Mouse (Mus musculus): ENCODE results near the gene 9930021J03Rik.

Gene 9930021J03Rik

DNA sequence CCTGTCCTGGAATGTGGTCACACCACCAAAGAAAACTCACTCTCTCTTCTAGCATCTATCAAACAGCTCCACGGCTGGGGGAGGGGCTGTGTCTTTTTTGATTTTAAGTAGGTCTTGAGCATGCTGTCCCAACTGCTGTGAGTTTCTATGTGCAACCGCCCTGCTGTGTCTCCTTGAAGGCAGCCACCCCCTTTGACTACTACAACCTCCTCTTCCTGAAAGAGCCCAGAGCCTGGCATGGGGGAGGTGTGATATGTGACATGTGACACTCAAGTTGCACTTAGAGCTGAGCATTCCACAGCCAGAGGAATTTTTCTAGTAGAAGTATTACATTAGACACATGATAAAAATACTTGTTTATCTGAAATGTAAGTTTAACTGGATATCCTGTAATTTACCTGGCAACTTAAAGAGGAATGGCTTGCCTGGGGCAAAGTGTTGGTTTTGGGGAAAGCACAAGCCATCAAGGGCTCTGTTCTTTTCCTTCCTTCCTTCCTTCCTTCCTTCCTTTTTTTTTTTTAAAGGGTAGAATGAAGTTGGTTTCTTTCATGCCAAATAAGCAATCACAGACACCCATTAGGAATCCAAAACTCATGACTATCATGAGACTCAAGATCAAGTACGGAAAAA lies 108.4 kb downstream of the 9930021J03Rik start, which contains the start of gene Mlana:
Mlana (plus strand) TSS at position 580 of the 630 bp plus-strand sequence.
- in situ Hi-C loops (cut with MboI, MseI), result no loop called here

- in situ Hi-C loops (cut with MboI, MseI), result no loop called here
These were observed 108.9 kb downstream of the 9930021J03Rik start for GRCm38 (mm10) chr19:29696840-29697239.

DNA sequence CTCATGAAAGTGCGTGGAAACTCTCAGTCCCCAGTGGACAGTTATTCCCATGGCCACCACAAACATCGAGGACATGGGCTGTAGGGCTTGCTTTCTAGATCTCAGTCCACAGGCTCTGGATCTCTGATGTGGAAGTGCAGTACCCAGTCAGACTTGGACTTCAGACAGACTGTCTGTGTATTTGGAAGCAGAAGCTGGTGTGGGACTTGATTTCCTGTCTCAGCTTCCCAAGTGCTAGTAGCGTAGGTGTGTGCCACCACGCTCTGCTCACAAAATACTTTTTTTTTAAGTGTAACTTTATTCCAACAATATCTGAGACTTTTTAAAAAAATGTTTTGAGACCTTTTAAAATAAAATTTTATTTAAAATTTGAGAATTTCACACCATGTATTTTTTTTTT lies 109.5 kb downstream of the 9930021J03Rik start:
- in situ Hi-C loops (cut with MboI, MseI), result no loop called here

- in situ Hi-C loops (cut with MboI, MseI), result no loop called here
These were observed 110.7 kb downstream of the 9930021J03Rik start for GRCm38 (mm10) chr19:29695071-29695470.

DNA sequence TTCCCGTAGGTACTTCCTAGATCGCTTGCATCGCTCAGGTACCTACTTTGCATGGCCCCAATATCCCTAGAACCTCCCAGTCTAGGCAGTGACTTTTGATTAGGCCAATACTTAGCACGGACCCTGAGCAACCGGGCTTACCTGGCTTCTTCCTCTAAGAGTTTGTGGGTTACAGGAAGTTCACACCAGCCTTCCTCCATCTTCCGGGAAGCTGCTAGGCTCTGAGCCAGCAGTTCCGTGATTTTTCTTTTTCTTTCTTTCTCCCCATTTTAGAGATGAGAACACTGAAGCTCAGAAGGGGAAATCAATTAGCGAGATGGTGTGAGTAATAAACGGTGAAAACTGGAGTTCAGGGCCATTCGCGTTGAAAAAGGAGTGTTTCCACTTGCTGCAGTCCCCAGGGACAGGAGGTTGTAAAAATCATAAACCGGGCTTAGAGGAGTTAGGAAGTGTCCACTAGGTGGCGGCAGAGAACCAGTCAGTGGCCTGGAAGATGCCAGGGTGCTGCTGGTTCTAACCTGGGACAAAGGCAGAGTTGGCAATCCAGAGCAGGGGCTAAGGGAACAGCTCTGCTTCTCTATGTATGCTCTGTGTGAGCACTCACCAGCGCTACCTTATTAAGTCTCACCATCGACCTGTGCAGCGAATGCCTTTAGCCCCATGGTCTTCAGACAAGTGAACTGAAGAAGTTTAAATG lies 121.8 kb downstream of the 9930021J03Rik start:
- in situ Hi-C loops (cut with MboI, MseI), result no loop called here

GRCm38 (mm10) chr19:29680182-29681152 lies 125.3 kb downstream of the 9930021J03Rik start:
- in situ Hi-C loops (cut with MboI, MseI), result no loop called here

DNA sequence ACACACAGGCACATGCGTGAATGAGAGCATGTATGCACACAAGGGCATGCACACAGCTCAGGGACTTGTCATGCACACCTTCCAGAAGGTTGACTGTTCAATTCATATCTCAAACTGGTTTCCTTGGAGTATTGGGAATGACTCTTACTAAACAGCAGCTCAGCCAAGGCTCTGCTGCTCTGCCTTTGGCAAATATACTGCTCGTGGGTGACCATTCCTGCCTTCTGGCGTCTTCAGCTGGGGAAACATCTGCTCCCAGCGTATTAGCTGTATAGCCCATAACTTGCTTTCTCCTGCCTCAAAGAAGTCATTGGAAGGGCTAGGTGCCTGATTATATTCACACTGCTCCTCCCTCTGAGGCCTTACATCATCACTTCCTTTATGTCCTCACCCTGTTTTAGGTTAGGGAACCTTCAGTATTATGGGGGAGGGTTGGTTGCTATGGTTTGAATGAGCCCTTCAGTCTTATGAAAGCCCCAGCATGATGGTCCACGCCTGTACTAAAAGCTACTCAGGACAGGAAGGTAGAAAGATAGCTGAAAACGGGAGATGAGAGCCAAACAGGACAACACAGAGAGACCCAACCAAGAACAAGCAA lies 127.5 kb downstream of the 9930021J03Rik start:
- in situ Hi-C loops (cut with MboI, MseI), result no loop called here

- in situ Hi-C loops (cut with MboI, MseI), result no loop called here
These were observed 129.2 kb downstream of the 9930021J03Rik start for GRCm38 (mm10) chr19:29676479-29677193.

GRCm38 (mm10) chr19:29675562-29676078 lies 130.2 kb downstream of the 9930021J03Rik start:
- in situ Hi-C loops (cut with MboI, MseI), result no loop called here

- in situ Hi-C loops (cut with MboI, MseI), result no loop called here
These were observed 130.8 kb downstream of the 9930021J03Rik start for GRCm38 (mm10) chr19:29674946-29675345.

GRCm38 (mm10) chr19:29672660-29673059 lies 133.1 kb downstream of the 9930021J03Rik start:
- in situ Hi-C loops (cut with MboI, MseI), result no loop called here

DNA sequence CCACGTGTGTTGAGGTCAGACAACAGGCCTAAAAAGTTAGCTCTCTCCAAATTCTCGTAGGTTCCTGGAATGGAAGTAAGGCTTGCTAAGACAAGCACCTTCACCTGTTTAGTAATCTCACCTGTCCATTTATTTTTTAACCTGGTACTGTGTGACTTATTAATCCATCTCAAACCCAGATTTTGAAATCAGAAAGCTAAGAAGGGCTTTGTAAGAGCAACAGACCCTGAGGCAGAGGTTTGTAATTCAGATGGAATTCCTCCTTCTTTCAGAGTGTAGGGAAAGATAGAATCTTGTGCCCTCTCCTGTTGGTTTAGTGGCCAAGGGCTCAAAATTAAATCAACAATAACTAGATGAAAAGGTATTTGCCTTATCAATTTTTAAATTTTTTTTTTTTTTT lies 134.6 kb downstream of the 9930021J03Rik start:
- in situ Hi-C loops (cut with MboI, MseI), result no loop called here

- in situ Hi-C loops (cut with MboI, MseI), result no loop called here
These were observed 135.5 kb downstream of the 9930021J03Rik start for GRCm38 (mm10) chr19:29670247-29670646.

DNA sequence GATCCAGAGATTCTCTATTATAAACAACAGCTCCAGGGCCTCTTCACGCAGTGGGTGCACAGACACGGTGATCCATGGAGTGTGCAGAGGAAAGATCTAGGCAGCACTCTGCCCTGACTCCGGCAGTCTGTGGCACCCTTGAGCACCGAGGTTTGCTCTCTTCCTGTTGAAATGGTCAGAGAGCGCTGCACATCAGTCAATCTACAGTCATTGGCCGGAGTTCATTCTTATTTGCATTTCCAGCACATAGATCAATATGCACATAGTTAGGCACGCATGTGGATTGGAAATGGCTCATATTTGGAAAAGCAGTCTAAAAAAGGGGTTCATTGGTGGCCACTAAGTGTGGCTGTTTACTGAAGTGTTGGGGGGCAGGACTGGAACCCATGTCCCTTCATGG lies 137.7 kb downstream of the 9930021J03Rik start:
- in situ Hi-C loops (cut with MboI, MseI), result loop anchor here in 1 of 2 experiments (5.0 kb wide), 1 partner anchor 144 kb away; the partner anchor contains the start of gene Ranbp6

DNA sequence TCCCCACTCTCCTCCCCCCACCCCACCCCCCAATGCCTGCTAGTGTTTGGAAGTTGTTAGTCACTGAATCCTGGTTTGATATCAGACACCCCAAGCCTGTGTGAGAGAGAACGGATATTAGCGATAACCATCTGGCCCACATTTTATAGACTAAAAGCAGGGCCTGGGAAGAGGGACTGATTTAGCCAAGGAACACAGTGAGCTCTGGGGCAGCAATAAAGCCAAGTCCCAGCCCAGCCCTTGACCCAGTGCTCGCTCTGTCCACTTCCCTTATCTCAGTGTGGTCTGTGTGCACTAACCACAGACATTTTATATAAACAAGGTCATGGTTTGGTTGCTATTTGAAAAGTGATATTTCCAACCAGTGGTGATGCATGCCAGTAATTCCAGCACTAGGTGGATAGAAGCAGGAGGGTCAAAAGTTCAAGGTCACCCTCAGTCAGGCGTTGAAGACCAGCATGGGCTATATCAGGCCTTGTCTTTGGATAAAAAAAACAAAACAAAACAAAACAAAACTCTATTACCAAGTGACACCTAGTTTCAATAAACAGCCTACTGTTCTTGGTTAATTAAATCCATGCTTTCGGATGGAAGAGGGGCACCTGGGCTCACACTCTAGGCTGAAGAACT lies 138.7 kb downstream of the 9930021J03Rik start:
- in situ Hi-C loops (cut with MboI, MseI), result loop anchor here in 1 of 2 experiments (5.0 kb wide), 1 partner anchor 145 kb away; the partner anchor contains the start of gene Ranbp6

GRCm38 (mm10) chr19:29666164-29666563 lies 139.6 kb downstream of the 9930021J03Rik start:
- in situ Hi-C loops (cut with MboI, MseI), result loop anchor here in 1 of 2 experiments (5.0 kb wide), 1 partner anchor 146 kb away; the partner anchor contains the start of gene Ranbp6

DNA sequence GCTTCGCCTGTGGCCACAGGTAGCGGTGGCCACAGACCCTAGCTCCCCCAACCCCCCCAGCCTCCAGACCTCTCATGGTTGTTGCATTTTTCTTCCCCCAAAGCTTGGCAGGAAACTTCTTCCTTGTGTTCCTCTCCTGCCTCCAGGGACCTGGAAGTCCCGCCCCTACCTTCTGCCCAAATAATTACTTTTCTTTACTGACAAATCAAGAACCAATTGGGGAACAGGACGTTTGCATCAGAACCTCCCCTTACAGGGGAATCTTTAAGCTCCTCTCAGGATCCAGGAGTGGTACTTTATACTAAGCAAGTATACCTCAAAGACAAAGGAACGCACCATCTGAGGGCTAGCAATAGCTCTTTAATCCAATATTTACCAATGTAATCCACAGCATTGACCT lies 140.9 kb downstream of the 9930021J03Rik start:
- in situ Hi-C loops (cut with MboI, MseI), result loop anchor here in 1 of 2 experiments (5.0 kb wide), 1 partner anchor 147 kb away; the partner anchor contains the start of gene Ranbp6

Data from T-helper 17 cell (primary cell).